Mouse (Mus musculus): ENCODE measurements around the gene Igfbp4. TPM values are rescaled to one million over a fixed set of nuclear protein-coding genes. Genes with fewer than 3 reads are reported as not detected.
A peak's percentile ranks its signal among the peaks of the same experiment; 100 is the strongest.

Gene Igfbp4
- total RNA-seq, 2 experiments from 2014 or later: 82.3 to 97.6 TPM

DNA sequence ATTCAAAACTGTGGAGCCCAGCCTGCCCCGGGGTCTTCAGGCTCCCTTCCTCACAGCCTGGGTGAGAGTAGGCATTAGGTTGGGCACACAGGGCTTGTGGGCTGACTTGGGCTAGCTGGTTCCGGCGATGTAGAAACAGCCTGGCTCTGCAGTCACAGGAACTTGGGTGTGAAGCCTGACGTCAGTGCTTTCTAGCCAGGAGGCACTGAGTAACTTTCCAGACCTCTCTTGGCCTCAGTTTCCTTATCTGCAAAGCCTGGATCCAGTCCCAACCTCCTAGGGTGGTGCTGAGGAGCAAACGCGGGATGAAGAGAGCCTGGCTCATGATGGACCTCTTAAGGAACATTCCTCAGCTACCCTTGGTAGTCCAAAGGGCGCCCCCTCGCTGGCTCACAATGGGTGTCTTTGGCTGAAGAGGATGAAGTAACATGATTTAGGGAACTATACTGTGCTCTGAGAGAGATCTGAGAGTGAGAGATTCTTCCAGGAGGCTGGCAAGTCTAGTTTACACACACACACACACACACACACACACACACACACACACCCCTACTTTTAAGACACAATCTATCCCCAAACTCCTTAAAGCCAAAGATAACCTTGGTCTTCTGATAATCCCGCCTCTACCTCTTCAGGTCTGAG lies 40.0 kb downstream of the Igfbp4 start:
- no peak for DNase-seq

- DNase-seq: no peak
Observed at GRCm38 (mm10) chr11:99081566-99081965, 40.5 kb downstream of the Igfbp4 start.

DNA sequence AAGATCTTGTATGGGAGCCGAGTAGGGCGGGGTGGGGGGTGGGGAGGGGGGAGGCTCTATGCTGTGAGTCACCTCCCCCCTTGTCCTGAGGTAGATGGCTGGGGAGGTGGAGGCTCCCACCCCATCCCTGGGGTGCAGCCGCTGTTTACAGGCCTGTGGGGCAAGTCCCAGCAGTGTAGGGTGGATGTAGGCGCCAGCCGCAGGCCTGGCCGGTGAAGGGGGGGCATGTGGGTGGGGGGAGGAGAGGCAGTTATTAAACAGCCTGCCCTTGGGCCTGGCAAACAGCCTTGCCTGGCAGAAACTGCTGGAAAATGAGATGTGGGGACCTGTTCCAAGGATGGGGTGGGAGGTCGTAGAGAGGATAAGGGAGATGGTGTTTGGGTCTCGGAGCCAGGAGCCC lies 41.1 kb downstream of the Igfbp4 start:
- peak in 1 of 2 experiments; percentile 23 for DNase-seq

GRCm38 (mm10) chr11:99083516-99083915 lies 42.5 kb downstream of the Igfbp4 start:
- DNase-seq: no peak

DNA sequence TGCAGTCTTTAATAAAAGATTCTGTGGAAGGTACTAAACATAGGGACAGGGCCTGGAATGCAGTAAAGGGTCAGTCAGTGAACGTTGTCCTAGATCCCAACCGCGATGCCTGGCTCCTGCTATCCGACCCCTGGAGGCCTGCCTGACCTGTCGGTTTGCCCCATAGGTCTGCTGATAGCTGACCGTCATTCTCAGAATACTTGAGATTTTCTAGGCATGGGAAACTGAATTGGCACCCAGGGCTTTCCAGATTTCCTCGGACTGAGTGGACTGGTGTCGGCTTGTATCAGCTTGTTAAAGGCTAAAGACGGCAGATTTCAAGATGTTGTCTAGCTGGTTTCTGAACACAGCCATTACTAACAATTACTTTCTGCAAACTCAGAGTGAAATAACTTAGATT lies 43.3 kb downstream of the Igfbp4 start:
- no peak for DNase-seq

- no peak for DNase-seq
Observed at GRCm38 (mm10) chr11:99088486-99088885, 47.4 kb downstream of the Igfbp4 start.

- no peak for DNase-seq
Observed at GRCm38 (mm10) chr11:99089077-99089601, 48.1 kb downstream of the Igfbp4 start, which contains the start of gene Tns4. Gene Tns4 (minus strand): TSS chr11:99089306.

- DNase-seq: no peak
Observed at GRCm38 (mm10) chr11:99090391-99090790, 49.3 kb downstream of the Igfbp4 start.

DNA sequence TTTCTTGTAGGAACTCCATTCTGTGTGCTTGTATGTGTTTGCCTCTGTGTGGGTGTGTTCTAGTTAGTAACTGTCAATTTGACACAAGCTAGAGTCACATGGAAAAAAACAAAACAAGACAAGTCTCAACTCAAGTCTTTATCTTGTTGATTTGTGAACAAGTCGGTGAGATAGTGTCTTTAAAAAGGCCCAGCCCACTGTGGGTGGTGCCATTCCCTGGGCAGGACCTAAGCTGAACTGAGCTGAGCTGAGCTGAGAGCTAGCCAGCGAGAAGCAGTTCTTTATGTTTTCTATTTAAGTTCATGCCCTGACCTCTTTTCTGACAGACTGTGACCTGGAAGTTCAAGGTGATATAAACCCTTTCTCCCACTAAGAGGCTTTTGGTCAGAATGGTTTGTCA lies 50.6 kb downstream of the Igfbp4 start:
- DNase-seq: no peak

DNA sequence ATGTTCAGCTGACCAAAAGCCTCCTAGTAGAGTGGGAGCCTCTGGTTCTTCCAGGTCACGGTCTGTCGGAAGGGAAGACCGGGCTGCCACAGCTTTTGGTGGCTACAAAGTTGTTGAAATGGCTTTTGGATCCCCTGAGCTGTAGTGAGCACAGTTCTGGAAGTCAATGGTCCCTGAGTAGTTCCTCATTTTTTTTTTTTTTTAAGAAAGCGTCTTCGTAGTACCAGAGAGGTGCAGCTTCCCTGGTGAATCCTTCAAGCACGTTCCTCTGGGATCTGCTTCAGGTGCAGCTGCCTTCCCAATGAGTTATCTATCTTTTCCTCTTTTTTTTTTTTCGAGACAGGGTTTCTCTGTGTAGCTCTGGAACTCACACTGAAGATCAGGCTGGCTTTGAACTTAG lies 52.7 kb downstream of the Igfbp4 start:
- DNase-seq: no peak

- no peak for DNase-seq
Observed at GRCm38 (mm10) chr11:99094911-99095676, 54.0 kb downstream of the Igfbp4 start.

DNA sequence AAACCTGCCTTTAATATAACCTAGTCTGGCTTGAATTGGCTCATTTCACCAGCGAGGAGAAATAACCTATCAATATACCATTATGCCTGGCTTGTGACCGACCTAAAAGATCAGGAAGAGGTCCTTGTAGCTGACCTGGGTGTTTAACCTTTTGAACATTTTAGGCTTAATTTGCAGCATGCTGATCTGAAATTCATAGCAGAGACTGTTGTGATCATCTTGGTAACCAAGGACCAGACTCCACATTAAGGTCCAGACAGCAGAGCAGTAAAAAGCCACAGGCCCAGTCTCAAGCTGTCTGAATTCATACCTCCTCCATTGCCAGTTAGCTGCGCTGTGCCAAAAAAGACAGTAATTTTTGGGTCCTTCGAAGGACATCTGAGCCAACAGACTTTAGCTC lies 54.7 kb downstream of the Igfbp4 start:
- DNase-seq: no peak

DNA sequence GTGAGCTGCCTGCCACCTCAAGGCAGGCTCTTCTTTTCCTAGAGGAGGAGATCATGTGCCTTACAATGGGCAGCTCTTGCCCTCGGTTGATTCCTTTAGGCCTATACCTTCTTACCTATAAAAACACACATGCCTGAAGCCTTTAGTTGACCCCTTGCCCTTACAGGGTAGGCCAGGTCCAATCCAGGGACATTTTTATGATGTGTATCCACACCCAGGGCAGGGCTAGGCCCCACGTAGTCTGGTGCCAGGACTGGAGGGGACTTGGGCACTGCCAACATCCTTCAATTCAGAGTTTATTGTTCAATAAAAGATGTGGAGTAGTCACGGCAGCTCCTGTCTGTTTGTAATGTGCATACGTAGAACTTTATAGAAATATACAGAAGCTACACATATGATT lies 55.4 kb downstream of the Igfbp4 start:
- no peak for DNase-seq

DNA sequence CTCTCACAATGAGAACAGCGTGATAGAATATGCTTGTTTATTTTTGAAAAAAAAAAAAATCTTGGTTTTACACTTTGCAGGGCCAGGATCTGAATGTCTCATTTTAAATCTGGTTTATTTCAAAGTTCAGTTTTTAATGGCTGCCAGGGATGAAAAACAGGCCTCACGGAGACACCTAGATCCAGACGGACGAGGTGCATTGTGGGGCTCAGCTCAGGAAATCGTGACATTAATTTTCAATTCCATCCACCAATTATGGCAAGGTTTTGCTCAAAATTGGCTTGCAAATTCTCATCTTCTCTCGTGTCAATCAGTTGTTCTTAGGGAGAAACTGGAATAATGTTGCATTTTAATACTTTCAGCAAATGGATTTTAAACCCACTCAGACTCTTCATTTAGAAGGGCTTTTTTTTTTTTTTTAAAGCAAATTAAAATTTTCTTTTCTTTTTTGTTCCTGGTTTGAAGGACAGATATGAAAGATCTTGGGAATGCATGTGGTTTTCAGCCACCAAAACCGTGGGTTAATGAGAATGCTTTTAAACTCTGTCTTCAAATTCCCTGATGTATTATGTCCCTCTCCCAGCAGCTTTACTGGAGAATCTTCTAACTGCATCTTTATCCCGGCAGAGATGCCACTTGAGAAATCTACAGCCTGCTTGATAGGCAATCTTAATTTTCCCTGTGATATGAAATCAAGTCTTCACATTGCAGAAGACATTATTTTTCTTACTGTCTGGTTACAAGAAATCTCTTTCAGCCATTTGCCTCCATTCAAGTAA lies 56.1 kb downstream of the Igfbp4 start:
- DNase-seq: no peak

- DNase-seq: no peak
Observed at GRCm38 (mm10) chr11:99098924-99099323, 57.9 kb downstream of the Igfbp4 start.

- DNase-seq: peak; percentile 16 to 38
Observed at GRCm38 (mm10) chr11:99099516-99099915, 58.5 kb downstream of the Igfbp4 start.

DNA sequence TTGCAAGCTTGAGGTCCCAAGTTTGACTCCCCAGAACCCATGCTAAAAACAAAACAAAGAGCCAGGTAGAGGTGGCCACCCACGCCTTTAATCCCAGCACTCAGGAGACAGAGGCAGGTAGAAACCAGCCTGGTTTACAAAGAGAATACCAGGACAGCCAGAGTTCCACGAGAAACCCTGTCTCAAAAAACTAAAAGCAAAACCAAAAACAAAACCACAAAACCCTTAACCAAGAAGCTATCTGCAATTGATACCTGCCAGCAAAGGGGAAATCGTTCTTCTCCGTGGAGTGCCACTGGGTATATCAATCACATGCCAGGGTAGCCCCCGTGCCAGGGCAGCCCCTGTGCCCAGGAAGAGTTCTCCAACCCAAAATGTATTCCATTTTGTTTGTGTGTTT lies 59.2 kb downstream of the Igfbp4 start:
- no peak for DNase-seq

DNA sequence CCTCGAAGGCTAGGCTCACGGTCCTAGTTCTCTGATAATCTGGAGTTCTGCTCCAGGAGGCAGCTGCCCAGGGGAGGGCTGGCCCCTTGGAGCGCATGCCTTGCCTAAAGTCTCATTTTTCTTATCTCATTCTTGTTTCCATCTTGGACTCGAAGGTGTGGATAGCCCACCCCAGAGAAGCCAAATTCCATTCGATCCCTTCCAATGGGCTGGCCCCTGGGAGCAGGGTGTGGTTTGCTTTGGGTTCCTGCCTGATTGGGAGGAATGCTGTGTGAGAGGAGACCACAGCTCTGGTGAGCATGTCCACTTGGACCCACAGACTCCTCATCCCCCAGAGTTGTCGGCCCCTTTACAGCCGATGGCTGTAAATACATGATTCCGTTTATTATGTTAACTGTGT lies 60.6 kb downstream of the Igfbp4 start:
- DNase-seq: no peak

- DNase-seq: no peak
Observed at GRCm38 (mm10) chr11:99102575-99103270, 61.7 kb downstream of the Igfbp4 start.

Data from adrenal gland, postnatal 36 days (tissue).